Mouse (Mus musculus) left cerebral cortex, adult 2 months (tissue): Measurements from ENCODE around the gene Mindy4b-ps. TPM values are rescaled to one million over a fixed set of nuclear protein-coding genes. Genes with fewer than 3 reads are reported as not detected.

Source experiments
- DNase-seq, 2 experiments: peaks; one replicate each; pipeline ENCODE4 v3.0.0; 2021 to 2022; ENCODE audit warnings: low spot score in 2 of 2, mixed read lengths in 1 of 2; ENCODE audit errors: extremely low spot score in 1 of 2
- H3K27ac ChIP-seq: fragments of 200-600 bp; 2 replicates; pipeline ENCODE4 v1.8.1; 2022
- H3K4me3 ChIP-seq: fragments of 200-600 bp; 2 replicates; pipeline ENCODE4 v1.8.1; 2022
- CTCF ChIP-seq: fragments of 200-600 bp; IDR thresholded peaks from 2 replicates; pipeline ENCODE4 v1.8.1; 2022; ENCODE audit warnings: antibody characterized with exemption, mild to moderate bottlenecking, moderate library complexity
- intact Hi-C: fragments of 180-260 bp; cut with DNase I; formaldehyde crosslinking; loops from one replicate; pipeline ENCODE4 v1.15.1; 2025
- total RNA-seq, 2 experiments: library from RNA; stranded (reverse); gene quantifications; 2 replicates each; pipeline ENCODE4 v1.2.3; 2021

Gene Mindy4b-ps
- total RNA-seq, 2 experiments from 2014 or later, result 2.6 to 2.8 TPM

GRCm38 (mm10) chr3:58814191-58814590, 7.9 kb downstream of the Mindy4b-ps start:
- no peak for TF ChIP-seq CTCF
- intact Hi-C loops, result no loop called here

GRCm38 (mm10) chr3:58810353-58810752, 11.8 kb downstream of the Mindy4b-ps start:
- no peak overlapping the region for H3K27ac ChIP-seq
- peak; percentile 22 to 46 for DNase-seq
- no peak for TF ChIP-seq CTCF
- intact Hi-C loops, result no loop called here
- no peak overlapping the region for H3K4me3 ChIP-seq

More at GRCm38 (mm10) chr3:58814191-58814590, 7.9 kb downstream of the Mindy4b-ps start:
- H3K27ac ChIP-seq, result no peak overlapping the region
- no peak overlapping the region for H3K4me3 ChIP-seq
- no peak for DNase-seq

GRCm38 (mm10) chr3:58809111-58809915, 12.8 kb downstream of the Mindy4b-ps start:
- intact Hi-C loops, result no loop called here
- no peak overlapping the region for H3K27ac ChIP-seq
- TF ChIP-seq CTCF, result no peak

GRCm38 (mm10) chr3:58808636-58809035, 13.5 kb downstream of the Mindy4b-ps start:
- DNase-seq, result no peak
- no peak overlapping the region for H3K4me3 ChIP-seq
- no peak overlapping the region for H3K27ac ChIP-seq
- intact Hi-C loops, result no loop called here
- TF ChIP-seq CTCF, result no peak

More at GRCm38 (mm10) chr3:58809111-58809915, 12.8 kb downstream of the Mindy4b-ps start:
- no peak overlapping the region for H3K4me3 ChIP-seq
- no peak for DNase-seq

GRCm38 (mm10) chr3:58804745-58805144, 17.4 kb downstream of the Mindy4b-ps start:
- intact Hi-C loops, result no loop called here
- DNase-seq, result no peak
- Histone ChIP-seq H3K4me3 (no peak overlapping the region), H3K27ac (no peak overlapping the region)
- TF ChIP-seq CTCF, result no peak

- intact Hi-C loops, result no loop called here
- DNase-seq, result no peak
- no peak for TF ChIP-seq CTCF
- no peak overlapping the region for H3K4me3 ChIP-seq
- no peak overlapping the region for H3K27ac ChIP-seq
Observed at GRCm38 (mm10) chr3:58798676-58799075, 23.4 kb downstream of the Mindy4b-ps start.

- TF ChIP-seq CTCF, result no peak
- DNase-seq, result no peak
- Histone ChIP-seq H3K27ac (no peak overlapping the region), H3K4me3 (no peak overlapping the region)
- intact Hi-C loops, result no loop called here
Observed at GRCm38 (mm10) chr3:58798245-58798644, 23.9 kb downstream of the Mindy4b-ps start.

- intact Hi-C loops, result loop anchor here (5.0 to 10.0 kb wide), 3 partner anchors 218 to 375 kb away; partner anchors contain the start of genes Med12l and Tsc22d2
- peak; percentile 49 to 52 for DNase-seq
Observed at GRCm38 (mm10) chr3:58789473-58789872, 32.6 kb downstream of the Mindy4b-ps start.

GRCm38 (mm10) chr3:58789033-58789432, 33.1 kb downstream of the Mindy4b-ps start:
- no peak for TF ChIP-seq CTCF
- intact Hi-C loops, result loop anchor here (5.0 to 10.0 kb wide), 3 partner anchors 218 to 374 kb away; partner anchors contain the start of genes Med12l and Tsc22d2
- no peak for DNase-seq

More at GRCm38 (mm10) chr3:58789473-58789872, 32.6 kb downstream of the Mindy4b-ps start:
- Histone ChIP-seq H3K4me3 (no peak overlapping the region), H3K27ac (peak overlapping the region; percentile 41; the same call in 1 of the 2 replicates)
- no peak for TF ChIP-seq CTCF

GRCm38 (mm10) chr3:58786470-58786869, 35.6 kb downstream of the Mindy4b-ps start:
- Histone ChIP-seq H3K27ac (no peak overlapping the region), H3K4me3 (no peak overlapping the region)
- intact Hi-C loops, result loop anchor here (1.0 to 10.0 kb wide), 4 partner anchors 131 to 372 kb away; partner anchors contain the start of genes Med12l and Tsc22d2
- DNase-seq, result no peak
- no peak for TF ChIP-seq CTCF

More at GRCm38 (mm10) chr3:58789033-58789432, 33.1 kb downstream of the Mindy4b-ps start:
- Histone ChIP-seq H3K4me3 (no peak overlapping the region), H3K27ac (peak overlapping the region; percentile 41; the same call in 1 of the 2 replicates)

- peak; percentile 61 to 70 for DNase-seq
- Histone ChIP-seq H3K4me3 (no peak overlapping the region), H3K27ac (no peak overlapping the region)
- TF ChIP-seq CTCF, result peak; percentile 69
- intact Hi-C loops, result loop anchor here (1.0 to 10.0 kb wide), 5 partner anchors 59 to 371 kb away; partner anchors contain the start of genes Med12l and Tsc22d2
Observed at GRCm38 (mm10) chr3:58785863-58786262, 36.2 kb downstream of the Mindy4b-ps start.
